Mouse (Mus musculus) hindbrain, embryonic 15.5 days (tissue): ENCODE results near the gene Atp5mpl. TPM values are rescaled to one million over a fixed set of nuclear protein-coding genes. Genes with fewer than 3 reads are reported as not detected.

Experiments
- ATAC-seq: fragments of 200-750 bp; cut with Nextera tagmentation; 2 replicates; pipeline ENCODE4 v1.8.0; 2017; ENCODE audit warnings: low read depth, moderate number of reproducible peaks, moderate TSS enrichment; ENCODE audit not compliant: low FRiP score
- H3K27ac ChIP-seq: fragments of 300-500 bp; sonication (generic); replicated peaks from 2 replicates; pipeline ENCODE4 v1.5.1; 2015; ENCODE audit warnings: mild to moderate bottlenecking, inconsistent platforms
- H3K27me3 ChIP-seq: fragments of 300-500 bp; sonication (generic); 2 replicates; pipeline ENCODE4 v1.6.1; 2015; ENCODE audit warnings: control low read depth, inconsistent platforms
- H3K36me3 ChIP-seq: fragments of 300-500 bp; sonication (generic); 2 replicates; pipeline ENCODE4 v1.6.1; 2015; ENCODE audit warnings: control low read depth, inconsistent platforms
- H3K4me1 ChIP-seq: fragments of 300-500 bp; sonication (generic); replicated peaks from 2 replicates; pipeline ENCODE4 v1.6.1; 2015; ENCODE audit warnings: control low read depth, inconsistent platforms
- H3K4me2 ChIP-seq: fragments of 300-500 bp; sonication (generic); 2 replicates; pipeline ENCODE4 v1.6.1; 2015; ENCODE audit warnings: moderate library complexity, mild to moderate bottlenecking, inconsistent platforms
- H3K4me3 ChIP-seq: fragments of 300-500 bp; sonication (generic); 2 replicates; pipeline ENCODE4 v1.5.1; 2015; ENCODE audit warnings: mild to moderate bottlenecking, inconsistent platforms
- H3K9ac ChIP-seq: fragments of 300-500 bp; sonication (generic); 2 replicates; pipeline ENCODE4 v1.6.1; 2015; ENCODE audit warnings: inconsistent platforms
- H3K9me3 ChIP-seq: fragments of 300-500 bp; sonication (generic); 2 replicates; pipeline ENCODE4 v1.6.1; 2016; ENCODE audit warnings: control low read depth, inconsistent platforms
- WGBS: fragments of 180-500 bp; shearing (Covaris S2); methylation state at CpG from one replicate; pipeline ENCODE4 v1.1.7; 2015; 5-methylcytosine and 5-hydroxymethylcytosine counted together
- polyA plus RNA-seq: library from polyadenylated mRNA; unstranded; fragments of >200 nt; fragmentation: Nextera tagmentation; extraction: Ambion mirVana; gene quantifications from 2 replicates; pipeline ENCODE4 v1.2.1, GENCODE M21; 2015

Atp5mpl gene
- polyA plus RNA-seq, 1 experiment from 2014 or later, result 787 TPM

GRCm38 (mm10) chr12:111978274-111978673, 11.5 kb upstream of the Atp5mpl start:
- WGBS, result 79% methylated on average over 6 of the region's 6 CpGs
- Histone ChIP-seq H3K27me3 (no peaks in the 10 kb centered on the region), H3K9ac (no peak overlapping the region), H3K27ac (no peak overlapping the region), H3K9me3 (no peaks in the 10 kb centered on the region), H3K36me3 (no peaks in the 10 kb centered on the region), H3K4me3 (no peak overlapping the region), H3K4me1 (peaks cover 8% of the 10 kb centered on the region), H3K4me2 (no peak overlapping the region)
- no peak for ATAC-seq

GRCm38 (mm10) chr12:111977138-111977537, 10.4 kb upstream of the Atp5mpl start:
- Histone ChIP-seq H3K9ac (no peak overlapping the region), H3K36me3 (no peaks in the 10 kb centered on the region), H3K27me3 (no peaks in the 10 kb centered on the region), H3K9me3 (no peaks in the 10 kb centered on the region), H3K4me1 (peaks cover 8% of the 10 kb centered on the region), H3K4me2 (no peak overlapping the region), H3K4me3 (no peak overlapping the region), H3K27ac (no peak overlapping the region)
- 51% methylated on average over 6 of the region's 6 CpGs for WGBS
- no peak for ATAC-seq

- Histone ChIP-seq H3K9ac (no peak overlapping the region), H3K27ac (no peak overlapping the region), H3K4me1 (peaks cover 8% of the 10 kb centered on the region), H3K4me3 (no peak overlapping the region), H3K4me2 (no peak overlapping the region), H3K27me3 (no peaks in the 10 kb centered on the region), H3K36me3 (no peaks in the 10 kb centered on the region), H3K9me3 (no peaks in the 10 kb centered on the region)
- 84% methylated on average over 6 of the region's 6 CpGs for WGBS
- ATAC-seq, result no peak
Measured at GRCm38 (mm10) chr12:111974578-111974977, 7.8 kb upstream of the Atp5mpl start.

- no peak for ATAC-seq
- Histone ChIP-seq H3K4me1 (peaks cover 8% of the 10 kb centered on the region), H3K27me3 (no peaks in the 10 kb centered on the region), H3K9ac (no peak overlapping the region), H3K4me3 (no peak overlapping the region), H3K27ac (no peak overlapping the region), H3K36me3 (no peaks in the 10 kb centered on the region), H3K9me3 (no peaks in the 10 kb centered on the region), H3K4me2 (no peak overlapping the region)
- WGBS, result 90% methylated on average over 10 of the region's 10 CpGs
Measured at GRCm38 (mm10) chr12:111972504-111972903, 5.7 kb upstream of the Atp5mpl start.

GRCm38 (mm10) chr12:111971231-111971686, 4.5 kb upstream of the Atp5mpl start, which contains the start of gene Tdrd9:
Gene Tdrd9, plus strand, starts transcription at chr12:111971559.
- Histone ChIP-seq H3K4me3 (no peak within 1 kb of the TSS), H3K4me2 (no peak within 1 kb of the TSS), H3K27ac (no peak within 1 kb of the TSS), H3K9ac (no peak within 1 kb of the TSS), H3K4me1 (peaks cover under 1% of the 10 kb centered on the region), H3K9me3 (no peaks in the 10 kb centered on the region), H3K27me3 (no peaks in the 10 kb centered on the region), H3K36me3 (no peaks in the 10 kb centered on the region)
- no peak for ATAC-seq
- 86% methylated on average over 18 of the region's 18 CpGs for WGBS

GRCm38 (mm10) chr12:111970085-111970484, 3.3 kb upstream of the Atp5mpl start:
- H3K9ac ChIP-seq, result no peak overlapping the region
- ATAC-seq, result no peak
- H3K4me2 ChIP-seq, result no peak overlapping the region
- peaks cover 13% of the 10 kb centered on the region for H3K4me1 ChIP-seq
- H3K9me3 ChIP-seq, result no peaks in the 10 kb centered on the region
- no peak overlapping the region for H3K27ac ChIP-seq
- no peaks in the 10 kb centered on the region for H3K36me3 ChIP-seq
- no peaks in the 10 kb centered on the region for H3K27me3 ChIP-seq
- H3K4me3 ChIP-seq, result no peak overlapping the region
- 86% methylated on average over 4 of the region's 4 CpGs for WGBS

GRCm38 (mm10) chr12:111963339-111963738, 3.4 kb downstream of the Atp5mpl start:
- H3K27me3 ChIP-seq, result no peaks in the 10 kb centered on the region
- H3K27ac ChIP-seq, result no peak overlapping the region
- peaks cover 17% of the 10 kb centered on the region for H3K4me1 ChIP-seq
- no peak overlapping the region for H3K9ac ChIP-seq
- WGBS, result 90% methylated on average over 5 of the region's 5 CpGs
- H3K4me3 ChIP-seq, result no peak overlapping the region
- no peak for ATAC-seq
- no peak overlapping the region for H3K4me2 ChIP-seq
- H3K9me3 ChIP-seq, result no peaks in the 10 kb centered on the region
- H3K36me3 ChIP-seq, result peaks cover 32% of the 10 kb centered on the region

GRCm38 (mm10) chr12:111958101-111958865, 8.5 kb downstream of the Atp5mpl start:
- Histone ChIP-seq H3K4me1 (no peaks in the 10 kb centered on the region), H3K27me3 (no peaks in the 10 kb centered on the region), H3K4me3 (no peak overlapping the region), H3K9ac (no peak overlapping the region), H3K9me3 (no peaks in the 10 kb centered on the region), H3K27ac (no peak overlapping the region), H3K4me2 (no peak overlapping the region), H3K36me3 (peaks cover 32% of the 10 kb centered on the region)
- WGBS, result 45% methylated on average over 9 of the region's 9 CpGs
- peak; percentile 61; the same call in 1 of the 2 replicates for ATAC-seq

- Histone ChIP-seq H3K27ac (no peak overlapping the region), H3K9ac (no peak overlapping the region), H3K4me1 (no peaks in the 10 kb centered on the region), H3K4me2 (no peak overlapping the region), H3K4me3 (no peak overlapping the region), H3K27me3 (no peaks in the 10 kb centered on the region), H3K36me3 (peaks cover 20% of the 10 kb centered on the region), H3K9me3 (no peaks in the 10 kb centered on the region)
- WGBS, result 79% methylated on average over 5 of the region's 5 CpGs
- no peak for ATAC-seq
Measured at GRCm38 (mm10) chr12:111956173-111956572, 10.6 kb downstream of the Atp5mpl start.

- H3K4me3 ChIP-seq, result no peak overlapping the region
- H3K9me3 ChIP-seq, result no peaks in the 10 kb centered on the region
- H3K36me3 ChIP-seq, result no peaks in the 10 kb centered on the region
- H3K27me3 ChIP-seq, result no peaks in the 10 kb centered on the region
- H3K9ac ChIP-seq, result no peak overlapping the region
- no peak overlapping the region for H3K27ac ChIP-seq
- H3K4me1 ChIP-seq, result no peaks in the 10 kb centered on the region
- H3K4me2 ChIP-seq, result no peak overlapping the region
- 42% methylated on average over 5 of the region's 5 CpGs for WGBS
- no peak for ATAC-seq
Measured at GRCm38 (mm10) chr12:111951701-111952100, 15.1 kb downstream of the Atp5mpl start.

GRCm38 (mm10) chr12:111950486-111950885, 16.3 kb downstream of the Atp5mpl start:
- no peak overlapping the region for H3K9ac ChIP-seq
- H3K4me3 ChIP-seq, result no peak overlapping the region
- no peaks in the 10 kb centered on the region for H3K36me3 ChIP-seq
- WGBS, result 83% methylated on average over 5 of the region's 5 CpGs
- H3K9me3 ChIP-seq, result no peaks in the 10 kb centered on the region
- no peak overlapping the region for H3K27ac ChIP-seq
- H3K4me1 ChIP-seq, result no peaks in the 10 kb centered on the region
- H3K4me2 ChIP-seq, result no peak overlapping the region
- no peak for ATAC-seq
- no peaks in the 10 kb centered on the region for H3K27me3 ChIP-seq

- H3K4me3 ChIP-seq, result no peak overlapping the region
- H3K9ac ChIP-seq, result no peak overlapping the region
- H3K9me3 ChIP-seq, result no peaks in the 10 kb centered on the region
- H3K4me1 ChIP-seq, result no peaks in the 10 kb centered on the region; the same call in 1 of the 2 replicates
- WGBS, result 49% methylated on average over 2 of the region's 2 CpGs
- no peak for ATAC-seq
- no peaks in the 10 kb centered on the region for H3K36me3 ChIP-seq
- no peaks in the 10 kb centered on the region for H3K27me3 ChIP-seq
- no peak overlapping the region for H3K4me2 ChIP-seq
- no peak overlapping the region for H3K27ac ChIP-seq
Measured at GRCm38 (mm10) chr12:111946716-111947115, 20.1 kb downstream of the Atp5mpl start.
